Mouse (Mus musculus): ENCODE data around the gene Chtf18. TPM values are rescaled to one million over a fixed set of nuclear protein-coding genes. Genes with fewer than 3 reads are reported as not detected.
A peak's percentile ranks its signal among the peaks of the same experiment; 100 is the strongest.

Chtf18 gene
- total and polyA plus RNA-seq, 3 experiments, result 35.5 to 71.1 TPM; not detected in 1

DNA sequence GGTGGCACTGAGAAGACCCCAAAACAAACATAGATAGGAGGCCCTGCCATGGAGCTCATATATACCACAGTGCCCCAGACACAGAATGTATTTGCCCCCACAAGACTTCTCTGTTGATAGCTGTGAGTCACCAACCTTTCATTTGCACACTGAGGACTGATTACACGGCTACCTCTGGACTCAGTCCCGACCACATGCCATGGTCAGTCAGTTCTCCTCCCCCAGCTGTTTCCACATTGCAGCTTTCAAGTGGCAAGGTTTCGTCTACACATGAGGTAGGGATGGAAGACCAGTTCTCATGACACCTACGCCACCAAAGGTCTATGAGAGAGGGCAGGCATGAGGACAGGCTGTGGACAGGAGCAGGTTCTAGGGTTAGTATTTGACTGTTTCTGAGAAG lies 16.1 kb downstream of the Chtf18 start:
- H3K9ac ChIP-seq (ENCODE audit: control insufficient read depth, low read depth, low read length, poor library complexity, severe bottlenecking), result no peak overlapping the region
- no peak for TF ChIP-seq HCFC1 (IDR thresholded peaks at IDR 0.05; ENCODE audit: low read depth, low read length)
- H3K4me1 ChIP-seq (ENCODE audit: control insufficient read depth in 1 of 2, insufficient read depth in 2 of 2, low read length in 2 of 2), result peaks cover 0 to 9% of the 10 kb centered on the region in 2 experiments; a peak in 2 of 4 replicates
- no peaks in the 10 kb centered on the region for H3K9me3 ChIP-seq (replicated peaks; ENCODE audit: insufficient read depth, low read length)
- DNase-seq (ENCODE audit: low read depth, low spot score), result no peak
- H3K27me3 ChIP-seq (ENCODE audit: control insufficient read depth in 1 of 2, insufficient read depth in 2 of 2, low read length in 2 of 2), result peaks cover 0 to 9% of the 10 kb centered on the region in 2 experiments; a peak in 3 of 4 replicates
- no peaks in the 10 kb centered on the region for H3K79me2 ChIP-seq (ENCODE audit: control insufficient read depth, insufficient read depth, low read length, poor library complexity)
- no peak overlapping the region for H3K4me3 ChIP-seq (ENCODE audit: control insufficient read depth in 1 of 2, insufficient read depth in 1 of 2, low read depth in 2 of 2, low read length in 2 of 2)
- no peak overlapping the region for H3K27ac ChIP-seq (ENCODE audit: control insufficient read depth, low read depth, low read length)
- no peaks in the 10 kb centered on the region for H3K36me3 ChIP-seq (ENCODE audit: control insufficient read depth in 1 of 2, insufficient read depth in 2 of 2, low read length in 2 of 2)

DNA sequence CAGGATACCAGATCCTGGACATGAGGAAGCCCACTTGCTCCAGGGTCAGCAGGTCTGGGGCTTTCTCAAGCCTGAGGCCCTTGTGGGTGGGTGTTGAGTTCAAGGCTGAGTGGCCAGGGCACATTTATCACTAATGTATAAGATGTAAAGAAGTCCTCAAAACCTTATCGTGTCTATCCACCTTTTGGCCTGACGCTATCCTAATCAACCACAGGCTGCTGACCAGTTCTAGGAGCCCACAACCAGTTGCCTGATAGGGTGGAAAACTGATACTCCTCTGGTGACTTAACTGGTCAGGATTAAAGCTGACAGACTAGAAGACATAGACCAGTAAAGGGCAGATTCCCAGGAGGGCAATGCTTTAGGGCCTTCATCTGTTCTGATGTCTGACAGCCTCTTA lies 17.2 kb downstream of the Chtf18 start:
- no peak for TF ChIP-seq CHD2 (IDR thresholded peaks at IDR 0.05; ENCODE audit: low read length)
- no peak for TF ChIP-seq ZNF384 (IDR thresholded peaks at IDR 0.05; ENCODE audit: low read depth, low read length)
- no peak for TF ChIP-seq USF1 (IDR thresholded peaks at IDR 0.05; ENCODE audit: low read depth, low read length)
- TF ChIP-seq POLR2AphosphoS5 (IDR thresholded peaks at IDR 0.05; ENCODE audit: borderline replicate concordance, low read depth, low read length), result no peak
- no peak for TF ChIP-seq ZMIZ1 (IDR thresholded peaks at IDR 0.05; ENCODE audit: low read depth, low read length)
- TF ChIP-seq ELF1 (IDR thresholded peaks at IDR 0.05; ENCODE audit: low read depth, low read length), result no peak
- no peak for TF ChIP-seq CTCF (IDR thresholded peaks at IDR 0.05 in 2 of 3, conservative IDR thresholded peaks at IDR 0.05 in 1 of 3; ENCODE audit: control insufficient read depth in 1 of 3, insufficient read depth in 1 of 3, low read depth in 2 of 3, low read length in 3 of 3, poor library complexity in 1 of 3, severe bottlenecking in 1 of 3)
- no peak for TF ChIP-seq MYC (IDR thresholded peaks at IDR 0.05; ENCODE audit: low read depth, low read length)
- TF ChIP-seq MYB (IDR thresholded peaks at IDR 0.05; ENCODE audit: low read depth, low read length), result no peak
- no peak for TF ChIP-seq USF2 (IDR thresholded peaks at IDR 0.05; ENCODE audit: borderline replicate concordance in 1 of 2, insufficient read depth in 1 of 2, low read depth in 1 of 2, low read length in 2 of 2)
- TF ChIP-seq ZC3H11A (IDR thresholded peaks at IDR 0.05; ENCODE audit: low read depth, low read length), result no peak
- no peaks in the 10 kb centered on the region for H3K79me2 ChIP-seq (ENCODE audit: control insufficient read depth, insufficient read depth, low read length, poor library complexity)
- H3K4me1 ChIP-seq (ENCODE audit: control insufficient read depth in 1 of 2, insufficient read depth in 2 of 2, low read length in 2 of 2), result no peaks in the 10 kb centered on the region
- H3K27ac ChIP-seq (ENCODE audit: control insufficient read depth, low read depth, low read length), result no peak overlapping the region
- H3K36me3 ChIP-seq (ENCODE audit: control insufficient read depth in 1 of 2, insufficient read depth in 2 of 2, low read length in 2 of 2), result no peaks in the 10 kb centered on the region
- peaks cover 0 to 10% of the 10 kb centered on the region in 2 experiments; a peak in 3 of 4 replicates for H3K27me3 ChIP-seq (ENCODE audit: control insufficient read depth in 1 of 2, insufficient read depth in 2 of 2, low read length in 2 of 2)
- H3K9ac ChIP-seq (ENCODE audit: control insufficient read depth, low read depth, low read length, poor library complexity, severe bottlenecking), result no peak overlapping the region
- no peak overlapping the region for H3K4me3 ChIP-seq (ENCODE audit: control insufficient read depth in 1 of 2, insufficient read depth in 1 of 2, low read depth in 2 of 2, low read length in 2 of 2)
- DNase-seq (ENCODE audit: low read depth, low spot score), result no peak
- no peaks in the 10 kb centered on the region for H3K9me3 ChIP-seq (replicated peaks; ENCODE audit: insufficient read depth, low read length)

DNA sequence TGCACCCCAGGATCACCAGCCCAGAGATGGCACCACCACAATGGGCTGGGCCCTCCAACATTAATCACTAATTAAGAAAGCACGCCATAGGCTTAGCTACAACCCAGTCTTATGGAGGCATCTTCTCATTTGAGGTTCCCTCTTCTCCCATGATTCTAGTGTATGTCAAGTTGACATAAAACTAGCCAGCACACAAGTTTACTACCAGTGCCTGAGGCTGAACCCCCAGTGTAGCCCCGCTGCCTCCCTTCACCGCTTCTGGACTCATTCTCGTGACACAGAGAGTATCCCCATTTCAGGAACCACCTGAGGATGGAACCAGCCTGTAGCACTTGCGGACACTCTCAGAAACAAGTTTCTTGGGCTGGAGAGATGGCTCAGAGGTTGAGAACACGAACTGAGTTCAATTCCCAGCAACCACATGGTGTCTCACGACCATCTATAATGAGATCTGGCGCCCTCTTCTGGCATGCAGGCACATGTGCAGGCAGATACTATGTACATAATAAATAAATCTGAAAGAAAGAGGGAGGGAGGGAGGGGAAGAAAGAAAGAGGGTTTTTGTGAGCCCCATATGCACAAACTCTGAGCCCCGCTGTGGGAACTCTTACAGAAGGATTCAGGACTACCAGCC lies 26.2 kb downstream of the Chtf18 start:
- no peaks in the 10 kb centered on the region for H3K9me3 ChIP-seq (replicated peaks; ENCODE audit: insufficient read depth, low read length)
- H3K27me3 ChIP-seq (ENCODE audit: control insufficient read depth in 1 of 2, insufficient read depth in 2 of 2, low read length in 2 of 2), result peaks cover 0 to 1% of the 10 kb centered on the region in 2 experiments; a peak in 3 of 4 replicates
- H3K36me3 ChIP-seq (ENCODE audit: control insufficient read depth in 1 of 2, insufficient read depth in 2 of 2, low read length in 2 of 2), result no peaks in the 10 kb centered on the region
- H3K9ac ChIP-seq (ENCODE audit: control insufficient read depth, low read depth, low read length, poor library complexity, severe bottlenecking), result no peak overlapping the region
- no peaks in the 10 kb centered on the region for H3K4me1 ChIP-seq (ENCODE audit: control insufficient read depth in 1 of 2, insufficient read depth in 2 of 2, low read length in 2 of 2)
- no peaks in the 10 kb centered on the region for H3K79me2 ChIP-seq (ENCODE audit: control insufficient read depth, insufficient read depth, low read length, poor library complexity)
- H3K27ac ChIP-seq (ENCODE audit: control insufficient read depth, low read depth, low read length), result no peak overlapping the region
- H3K4me3 ChIP-seq (ENCODE audit: control insufficient read depth in 1 of 2, insufficient read depth in 1 of 2, low read depth in 2 of 2, low read length in 2 of 2), result no peak overlapping the region
- peak; percentile 48 for DNase-seq (ENCODE audit: low read depth, low spot score)
- TF ChIP-seq ZKSCAN1 (IDR thresholded peaks at IDR 0.05; ENCODE audit: low read depth, low read length), result no peak
- no peak for TF ChIP-seq MYB (IDR thresholded peaks at IDR 0.05; ENCODE audit: low read depth, low read length)
- no peak for TF ChIP-seq TBP (IDR thresholded peaks at IDR 0.05; ENCODE audit: low read depth, low read length)
- no peak for TF ChIP-seq ZNF384 (IDR thresholded peaks at IDR 0.05; ENCODE audit: low read depth, low read length)
- TF ChIP-seq CHD2 (IDR thresholded peaks at IDR 0.05; ENCODE audit: low read length), result no peak
- no peak for TF ChIP-seq TAL1 (IDR thresholded peaks at IDR 0.05; ENCODE audit: low read length)
- no peak for TF ChIP-seq CHD1 (IDR thresholded peaks at IDR 0.05; ENCODE audit: low read depth, low read length)
- TF ChIP-seq MAZ (IDR thresholded peaks at IDR 0.05; ENCODE audit: low read depth, low read length), result no peak
- no peak for TF ChIP-seq EP300 (IDR thresholded peaks at IDR 0.05; ENCODE audit: low read depth in 1 of 2, low read length in 2 of 2)
- TF ChIP-seq MEF2A (IDR thresholded peaks at IDR 0.05; ENCODE audit: extremely low read depth, insufficient replicate concordance, low read depth, low read length, poor library complexity, severe bottlenecking), result no peak
- TF ChIP-seq POLR2AphosphoS2 (IDR thresholded peaks at IDR 0.05; ENCODE audit: low read length), result no peak
- TF ChIP-seq CTCF (IDR thresholded peaks at IDR 0.05 in 2 of 3, conservative IDR thresholded peaks at IDR 0.05 in 1 of 3; ENCODE audit: control insufficient read depth in 1 of 3, insufficient read depth in 1 of 3, low read depth in 2 of 3, low read length in 3 of 3, poor library complexity in 1 of 3, severe bottlenecking in 1 of 3), result peak; percentile 65 to 71 (median 71)
- no peak for TF ChIP-seq E2F4 (IDR thresholded peaks at IDR 0.05; ENCODE audit: borderline replicate concordance, low read depth, low read length)
- no peak for TF ChIP-seq USF2 (IDR thresholded peaks at IDR 0.05; ENCODE audit: borderline replicate concordance in 1 of 2, insufficient read depth in 1 of 2, low read depth in 1 of 2, low read length in 2 of 2)
- no peak for TF ChIP-seq SIN3A (IDR thresholded peaks at IDR 0.05; ENCODE audit: low read length)
- TF ChIP-seq NELFE (IDR thresholded peaks at IDR 0.05; ENCODE audit: low read depth, low read length), result no peak
- no peak for TF ChIP-seq MAX (IDR thresholded peaks at IDR 0.05; ENCODE audit: low read length)
